Mouse (Mus musculus) heart, embryonic 14.5 days (tissue): ENCODE data around the gene Fastkd5. TPM values are rescaled to one million over a fixed set of nuclear protein-coding genes. Genes with fewer than 3 reads are reported as not detected.

Experiments used
- ATAC-seq: fragments of 200-750 bp; cut with Nextera tagmentation; 2 replicates; pipeline ENCODE4 v1.8.0; 2017; ENCODE audit warnings: low read depth, moderate TSS enrichment; ENCODE audit not compliant: insufficient number of reproducible peaks, insufficient read depth, low FRiP score
- H3K27ac ChIP-seq, 2 experiments: fragments of 200-500 bp in 1 of 2; fragments of 300-500 bp in 1 of 2; sonication (generic) in 1 of 2; replicated peaks in 1 of 2; 2 replicates each; pipeline ENCODE4 v1.5.1; 2012 to 2014; ENCODE audit warnings: low read depth in 2 of 2, low read length in 2 of 2, control low read depth in 1 of 2, mild to moderate bottlenecking in 1 of 2, mixed read lengths in 1 of 2; ENCODE audit not compliant: control insufficient read depth in 1 of 2, insufficient read depth in 1 of 2
- H3K27me3 ChIP-seq: fragments of 300-500 bp; sonication (generic); 2 replicates; pipeline ENCODE4 v1.6.1; 2014; ENCODE audit warnings: mild to moderate bottlenecking, low read length, control low read depth; ENCODE audit not compliant: control insufficient read depth, insufficient read depth
- H3K36me3 ChIP-seq: fragments of 300-500 bp; sonication (generic); 2 replicates; pipeline ENCODE4 v1.6.1; 2014; ENCODE audit warnings: mild to moderate bottlenecking, control low read depth, low read length, mixed read lengths; ENCODE audit not compliant: control insufficient read depth, insufficient read depth
- H3K4me1 ChIP-seq, 2 experiments: fragments of 200-500 bp in 1 of 2; fragments of 300-500 bp in 1 of 2; sonication (generic) in 1 of 2; 2 replicates each; pipeline ENCODE4 v1.6.1; 2012 to 2014; ENCODE audit warnings: low read length in 2 of 2, control low read depth in 1 of 2, mixed read lengths in 1 of 2; ENCODE audit not compliant: control insufficient read depth in 2 of 2, insufficient read depth in 2 of 2
- H3K4me2 ChIP-seq: fragments of 300-500 bp; sonication (generic); 2 replicates; pipeline ENCODE4 v1.6.1; 2014; ENCODE audit warnings: mild to moderate bottlenecking, low read length
- H3K4me3 ChIP-seq, 2 experiments: fragments of 200-500 bp in 1 of 2; fragments of 300-500 bp in 1 of 2; sonication (generic) in 1 of 2; 2 replicates each; pipeline ENCODE4 v1.5.1; 2012 to 2014; ENCODE audit warnings: low read length in 2 of 2, mild to moderate bottlenecking in 2 of 2, control low read depth in 1 of 2, low read depth in 1 of 2, moderate library complexity in 1 of 2; ENCODE audit not compliant: control insufficient read depth in 1 of 2, insufficient read depth in 1 of 2
- H3K9ac ChIP-seq: fragments of 300-500 bp; sonication (generic); 2 replicates; pipeline ENCODE4 v1.6.1; 2014; ENCODE audit warnings: mild to moderate bottlenecking, low read length
- H3K9me3 ChIP-seq: fragments of 300-500 bp; sonication (generic); 2 replicates; pipeline ENCODE4 v1.6.1; 2016; ENCODE audit warnings: low read length, control low read depth; ENCODE audit not compliant: control insufficient read depth
- WGBS: fragments of 180-500 bp; shearing (Covaris S2); extraction: QIAGEN DNeasy Blood & Tissue Kit; methylation state at CpG from one replicate; pipeline ENCODE4 v1.1.7; 2014; 5-methylcytosine and 5-hydroxymethylcytosine counted together
- polyA plus RNA-seq: library from polyadenylated mRNA; unstranded; fragments of >200 nt; fragmentation: Nextera tagmentation; extraction: Ambion mirVana; gene quantifications from 2 replicates; pipeline ENCODE4 v1.2.1, GENCODE M21; 2014

The Fastkd5 gene
- polyA plus RNA-seq, 1 experiment from 2014 or later = 14.9 TPM

DNA sequence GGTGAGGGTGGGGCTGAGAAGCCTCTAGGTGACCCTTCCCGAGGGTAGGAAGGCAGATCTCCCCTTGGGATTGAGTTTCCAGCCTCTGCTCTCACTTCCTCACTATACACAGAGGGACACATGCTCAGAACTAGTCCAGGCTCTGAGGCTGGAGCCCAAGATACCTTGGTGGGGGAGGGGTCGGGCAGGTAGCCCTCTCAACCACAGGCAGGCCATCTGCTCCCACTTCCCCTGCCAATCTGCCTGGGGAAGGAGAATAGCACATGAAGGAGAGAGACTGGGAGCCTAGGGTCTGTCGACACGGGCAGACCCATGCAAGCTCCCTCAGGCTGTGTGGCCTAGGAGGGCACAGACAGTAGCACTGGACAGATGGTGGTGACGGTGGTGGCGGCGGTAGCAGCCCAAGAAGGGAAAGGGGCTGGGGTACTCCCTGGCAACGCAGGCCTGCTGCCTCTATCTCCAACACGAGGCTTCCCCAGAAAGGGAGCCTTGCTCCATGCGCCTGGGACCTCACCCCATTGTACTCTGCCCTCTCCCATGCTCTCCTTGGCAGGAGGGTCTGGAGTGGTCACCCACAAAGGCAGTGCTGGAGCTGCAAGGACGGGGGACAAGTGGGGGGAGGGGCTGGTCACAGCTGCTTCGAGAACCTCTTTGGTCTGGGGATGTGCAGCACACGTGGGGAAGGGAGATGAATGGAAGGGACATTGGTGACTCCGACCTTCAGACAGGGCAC lies 4.3 kb upstream of the Fastkd5 start:
- H3K36me3 ChIP-seq = no peaks in the 10 kb centered on the region
- peak overlapping the region; percentile 40 to 44 for H3K4me3 ChIP-seq
- 20% methylated on average over 14 of the region's 14 CpGs for WGBS
- no peak for ATAC-seq
- peaks cover 67% of the 10 kb centered on the region for H3K27me3 ChIP-seq
- no peaks in the 10 kb centered on the region for H3K9me3 ChIP-seq
- H3K4me2 ChIP-seq = peak overlapping the region; percentile 93
- peaks cover 7 to 18% of the 10 kb centered on the region in 2 experiments; a peak in 3 of 4 replicates for H3K4me1 ChIP-seq
- H3K27ac ChIP-seq = no peak overlapping the region
- peak overlapping the region; percentile 67 for H3K9ac ChIP-seq

GRCm38 (mm10) chr2:130632887-130633675 lies 3.3 kb upstream of the Fastkd5 start:
- 58% methylated on average over 5 of the region's 5 CpGs for WGBS
- Histone ChIP-seq H3K4me3 (no peak overlapping the region), H3K9me3 (no peaks in the 10 kb centered on the region), H3K9ac (no peak overlapping the region), H3K27me3 (peaks cover 57% of the 10 kb centered on the region), H3K4me2 (no peak overlapping the region), H3K36me3 (no peaks in the 10 kb centered on the region), H3K4me1 (peaks cover 10 to 28% of the 10 kb centered on the region in 2 experiments), H3K27ac (no peak overlapping the region)
- ATAC-seq = no peak

DNA sequence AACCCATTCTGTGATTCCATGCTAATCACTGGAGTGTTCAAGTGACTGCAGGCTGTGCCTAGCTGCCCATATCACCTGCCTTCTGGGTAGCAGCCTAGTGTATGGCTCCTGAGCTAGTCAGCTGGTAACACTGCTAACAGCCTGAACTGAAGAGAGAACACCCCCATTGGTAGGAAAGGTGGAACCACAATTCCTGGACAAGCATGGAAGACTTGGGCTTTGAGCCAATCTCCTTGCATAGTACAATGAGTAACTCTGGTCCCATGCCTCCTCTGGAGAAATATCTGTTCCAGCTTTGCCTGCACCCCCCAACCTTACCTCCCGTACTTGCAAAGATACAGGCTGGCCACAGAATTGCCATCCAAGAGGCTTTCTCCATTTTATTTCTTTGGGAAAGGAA lies 2.6 kb upstream of the Fastkd5 start:
- no peak overlapping the region for H3K4me3 ChIP-seq
- H3K27ac ChIP-seq = no peak overlapping the region
- ATAC-seq = no peak
- no peak overlapping the region for H3K4me2 ChIP-seq
- 88% methylated on average over 1 of the region's 1 CpGs for WGBS
- H3K9ac ChIP-seq = no peak overlapping the region
- peaks cover 51% of the 10 kb centered on the region for H3K27me3 ChIP-seq
- peaks cover 10 to 28% of the 10 kb centered on the region in 2 experiments for H3K4me1 ChIP-seq
- H3K9me3 ChIP-seq = no peaks in the 10 kb centered on the region
- peaks cover 4% of the 10 kb centered on the region for H3K36me3 ChIP-seq

- WGBS = 1% methylated on average over 37 of the region's 37 CpGs
- H3K4me2 ChIP-seq = peak overlapping the region; percentile 95
- H3K36me3 ChIP-seq = peaks cover 26% of the 10 kb centered on the region
- ATAC-seq = peak; percentile 48
- peak overlapping the region; percentile 8 to 63; a peak in 2 of 4 replicates for H3K27ac ChIP-seq
- no peaks in the 10 kb centered on the region for H3K9me3 ChIP-seq
- peaks cover 3 to 10% of the 10 kb centered on the region in 2 experiments for H3K4me1 ChIP-seq
- H3K27me3 ChIP-seq = peaks cover 19% of the 10 kb centered on the region
- H3K4me3 ChIP-seq = peak overlapping the region; percentile 93 to 97
- H3K9ac ChIP-seq = peak overlapping the region; percentile 96
Observed at GRCm38 (mm10) chr2:130629080-130629838, 568 bp downstream of the Fastkd5 start.

- peaks cover 3 to 10% of the 10 kb centered on the region in 2 experiments for H3K4me1 ChIP-seq
- H3K9ac ChIP-seq = no peak overlapping the region
- H3K36me3 ChIP-seq = peaks cover 30% of the 10 kb centered on the region
- 58% methylated on average over 3 of the region's 3 CpGs for WGBS
- ATAC-seq = no peak
- peaks cover 11% of the 10 kb centered on the region for H3K27me3 ChIP-seq
- no peak overlapping the region for H3K4me3 ChIP-seq
- no peak overlapping the region for H3K27ac ChIP-seq
- H3K4me2 ChIP-seq = peak overlapping the region; percentile 95
- H3K9me3 ChIP-seq = no peaks in the 10 kb centered on the region
Observed at GRCm38 (mm10) chr2:130628424-130628823, 1.4 kb downstream of the Fastkd5 start.

DNA sequence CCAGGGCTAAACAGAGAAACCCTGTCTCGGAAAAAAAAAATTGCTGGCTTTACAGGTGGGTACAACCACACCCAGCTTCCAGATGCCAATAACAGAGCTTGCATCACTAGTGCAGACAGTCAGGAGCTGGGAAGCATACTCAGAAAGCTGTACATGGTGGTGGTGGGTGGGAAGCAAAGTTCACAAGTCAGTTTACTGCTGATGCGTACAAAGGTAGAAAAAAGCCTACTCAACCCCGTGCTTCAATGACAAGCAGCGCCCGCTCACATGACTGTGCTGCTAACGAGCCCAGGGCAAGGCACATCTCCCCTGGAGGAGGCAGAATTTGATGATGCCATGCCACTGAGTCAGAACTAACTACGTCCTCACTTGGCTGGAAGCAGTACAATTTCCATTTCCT lies 10.9 kb downstream of the Fastkd5 start:
- 90% methylated on average over 7 of the region's 7 CpGs for WGBS
- no peaks in the 10 kb centered on the region for H3K4me1 ChIP-seq
- H3K36me3 ChIP-seq = peaks cover 60% of the 10 kb centered on the region
- no peak overlapping the region for H3K4me2 ChIP-seq
- H3K27ac ChIP-seq = no peak overlapping the region
- no peak overlapping the region for H3K4me3 ChIP-seq
- ATAC-seq = no peak
- H3K9ac ChIP-seq = no peak overlapping the region
- no peaks in the 10 kb centered on the region for H3K9me3 ChIP-seq
- no peaks in the 10 kb centered on the region for H3K27me3 ChIP-seq

DNA sequence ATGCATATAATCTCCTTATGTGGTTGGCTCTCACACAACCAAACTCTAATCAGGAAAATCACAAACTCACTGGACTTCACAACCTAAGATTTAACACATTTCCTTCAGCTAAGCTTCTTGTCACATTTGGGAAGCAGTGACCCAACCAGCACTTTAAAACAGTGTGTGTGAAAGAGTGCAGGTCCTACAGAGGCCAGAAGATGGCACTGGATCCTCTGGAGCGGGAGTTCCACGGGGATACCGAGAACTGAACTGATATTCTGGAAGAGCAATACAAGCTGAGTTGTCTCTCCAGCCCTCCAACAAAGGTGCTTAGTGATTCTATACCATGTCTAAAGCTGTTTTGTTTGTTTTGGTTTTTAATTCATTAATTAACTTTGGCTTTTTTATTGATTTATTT lies 16.7 kb downstream of the Fastkd5 start:
- Histone ChIP-seq H3K4me2 (no peak overlapping the region), H3K4me1 (no peaks in the 10 kb centered on the region), H3K9me3 (no peaks in the 10 kb centered on the region), H3K27me3 (no peaks in the 10 kb centered on the region), H3K4me3 (no peak overlapping the region), H3K9ac (no peak overlapping the region), H3K36me3 (peaks cover 43% of the 10 kb centered on the region), H3K27ac (no peak overlapping the region)
- WGBS = 60% methylated on average over 3 of the region's 3 CpGs
- no peak for ATAC-seq
